Comparison of ENCODE assay signal across 8 mouse cellular contexts in the genomic region with DNA sequence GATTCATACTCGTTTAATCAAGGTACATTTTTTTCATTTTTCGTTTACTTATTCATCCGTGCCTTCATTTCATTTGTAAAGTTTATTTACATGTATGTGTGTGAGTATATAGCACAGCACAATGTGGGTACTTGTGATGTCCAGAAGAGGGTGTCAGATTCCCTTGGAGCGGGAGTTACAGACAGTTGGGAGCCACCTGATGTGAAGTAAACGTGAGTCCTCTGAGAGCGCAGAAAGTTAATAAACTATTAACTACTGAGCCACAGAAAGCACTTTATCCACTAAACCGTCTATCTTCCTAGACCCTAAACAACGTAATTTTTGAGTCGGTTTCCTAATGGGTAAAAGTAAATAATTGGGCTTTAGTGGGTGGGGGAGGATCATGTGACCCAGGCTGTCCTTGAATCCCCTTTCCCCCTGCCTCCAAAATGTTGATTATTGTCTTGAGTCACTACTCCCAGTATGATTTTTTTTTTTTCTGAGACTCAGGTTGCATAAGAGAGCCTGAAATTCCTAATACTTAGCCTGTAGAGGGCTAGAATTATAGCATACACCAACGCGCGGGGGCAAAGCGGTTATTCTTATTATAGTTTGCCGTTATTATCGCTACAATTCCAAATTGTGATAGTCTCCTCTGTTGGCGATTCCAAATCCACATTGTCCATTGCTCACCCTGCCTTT. TPM values are rescaled to one million over a fixed set of nuclear protein-coding genes. Genes with fewer than 3 reads are reported as not detected.
A peak's percentile ranks its signal among the peaks of the same experiment; 100 is the strongest.
DNase-seq lines count a peak whose midpoint lies in the region; ATAC-seq lines count a peak whose summit lies in the region.

No protein-coding gene starts in this region.

- H3K27me3 ChIP-seq in hindbrain, embryonic 15.5 days = no peaks in the 10 kb centered on the region
- H3K27me3 ChIP-seq in midbrain, embryonic 13.5 days = no peaks in the 10 kb centered on the region

- WGBS in hindbrain, embryonic 15.5 days = 23% methylated on average over 16 of the region's 16 CpGs
- WGBS in midbrain, embryonic 13.5 days = 27% methylated on average over 16 of the region's 16 CpGs

- H3K4me2 ChIP-seq in hindbrain, embryonic 15.5 days = peak overlapping the region; percentile 65
- peak overlapping the region; percentile 74 for H3K4me2 ChIP-seq in midbrain, embryonic 13.5 days (replicated peaks)

- peak overlapping the region; percentile 77 for H3K4me3 ChIP-seq in hindbrain, embryonic 15.5 days
- H3K4me3 ChIP-seq in midbrain, embryonic 13.5 days (replicated peaks) = peak overlapping the region; percentile 98

- no peaks in the 10 kb centered on the region for H3K9me3 ChIP-seq in hindbrain, embryonic 15.5 days
- no peaks in the 10 kb centered on the region for H3K9me3 ChIP-seq in midbrain, embryonic 13.5 days

- peaks cover 40% of the 10 kb centered on the region for H3K4me1 ChIP-seq in hindbrain, embryonic 15.5 days (replicated peaks)
- peaks cover 39% of the 10 kb centered on the region for H3K4me1 ChIP-seq in midbrain, embryonic 13.5 days (replicated peaks)

- peak overlapping the region; percentile 92 for H3K27ac ChIP-seq in hindbrain, embryonic 15.5 days (replicated peaks)
- peak overlapping the region; percentile 92 for H3K27ac ChIP-seq in midbrain, embryonic 13.5 days

- no peaks in the 10 kb centered on the region for H3K36me3 ChIP-seq in hindbrain, embryonic 15.5 days
- H3K36me3 ChIP-seq in midbrain, embryonic 13.5 days = no peaks in the 10 kb centered on the region

- H3K9ac ChIP-seq in hindbrain, embryonic 15.5 days = peak overlapping the region; percentile 92
- H3K9ac ChIP-seq in midbrain, embryonic 13.5 days (replicated peaks) = peak overlapping the region; percentile 98

- peak; percentile 51 for DNase-seq in kidney, adult 11 months
- no peak for DNase-seq in kidney, postnatal 10 days
- DNase-seq in frontal cortex, postnatal 14 days (ENCODE audit: low spot score in 2 of 2) = no peak
- DNase-seq in adrenal gland, postnatal 4 days (ENCODE audit: low spot score in 2 of 2) = no peak
- no peak for DNase-seq in thymus, postnatal 0 days (ENCODE audit: low spot score)

- ATAC-seq in activated CD4-positive, CD25-positive, alpha-beta regulatory T cell, adult 4 months = peak; percentile 25
- ATAC-seq in hindbrain, embryonic 15.5 days (ENCODE audit: low FRiP score, low read depth) = peak; percentile 67
- peak; percentile 44; the same call in 1 of the 2 replicates for ATAC-seq in midbrain, embryonic 13.5 days

RNA-seq across cellular contexts. Expression of a gene that starts 0.6 kb away (rescaled TPM):
- polyA plus RNA-seq in activated CD4-positive, CD25-positive, alpha-beta regulatory T cell, adult 4 months (2017; shearing (Covaris generic)) = 100 to 1,000 TPM; 315 to 368 TPM
- polyA plus RNA-seq in hindbrain, embryonic 15.5 days (2015; fragmentation: Nextera tagmentation; extraction: Ambion mirVana) = 894 and 915 TPM in 2 replicates
- polyA plus RNA-seq in midbrain, embryonic 13.5 days (2015; fragmentation: Nextera tagmentation; extraction: Ambion mirVana) = 809 and 819 TPM in 2 replicates
- total RNA-seq in adrenal gland, postnatal 4 days (2021) = 100 to 1,000 TPM; 381 to 426 TPM
- polyA plus RNA-seq in thymus, postnatal 0 days (2015; fragmentation: Nextera tagmentation; extraction: Ambion mirVana) = 862 and 907 TPM in 2 replicates

RNA-seq across cellular contexts. Expression of a gene that starts 16.7 kb away (rescaled TPM):
- not detected for polyA plus RNA-seq in activated CD4-positive, CD25-positive, alpha-beta regulatory T cell, adult 4 months (2017; shearing (Covaris generic))
- polyA plus RNA-seq in hindbrain, embryonic 15.5 days (2015; fragmentation: Nextera tagmentation; extraction: Ambion mirVana) = 17.7 and 18.0 TPM in 2 replicates
- 19.5 and 27.6 TPM in 2 replicates for polyA plus RNA-seq in midbrain, embryonic 13.5 days (2015; fragmentation: Nextera tagmentation; extraction: Ambion mirVana)
- total RNA-seq in adrenal gland, postnatal 4 days (2021) = 1 to 10 TPM; 6.2 to 6.9 TPM
- polyA plus RNA-seq in thymus, postnatal 0 days (2015; fragmentation: Nextera tagmentation; extraction: Ambion mirVana) = 0.60 and 0.85 TPM in 2 replicates

RNA-seq across cellular contexts. Expression of a gene that starts 16.8 kb away (rescaled TPM):
- 10 to 100 TPM; 21.7 to 33.7 TPM for polyA plus RNA-seq in activated CD4-positive, CD25-positive, alpha-beta regulatory T cell, adult 4 months (2017; shearing (Covaris generic))
- 25.0 TPM in 2 replicates for polyA plus RNA-seq in hindbrain, embryonic 15.5 days (2015; fragmentation: Nextera tagmentation; extraction: Ambion mirVana)
- 23.2 and 24.2 TPM in 2 replicates for polyA plus RNA-seq in midbrain, embryonic 13.5 days (2015; fragmentation: Nextera tagmentation; extraction: Ambion mirVana)
- total RNA-seq in adrenal gland, postnatal 4 days (2021) = 10 to 100 TPM; 23.5 to 27.3 TPM
- polyA plus RNA-seq in thymus, postnatal 0 days (2015; fragmentation: Nextera tagmentation; extraction: Ambion mirVana) = 15.5 and 17.7 TPM in 2 replicates

RNA-seq across cellular contexts. Expression of a gene that starts 32.0 kb away (rescaled TPM):
- 10 to 100 TPM in 1 of 2 experiments, 1 to 10 TPM in 1; 7.8 to 14.8 TPM for polyA plus RNA-seq in activated CD4-positive, CD25-positive, alpha-beta regulatory T cell, adult 4 months (2017; shearing (Covaris generic))
- polyA plus RNA-seq in hindbrain, embryonic 15.5 days (2015; fragmentation: Nextera tagmentation; extraction: Ambion mirVana) = 74.7 and 75.9 TPM in 2 replicates
- polyA plus RNA-seq in midbrain, embryonic 13.5 days (2015; fragmentation: Nextera tagmentation; extraction: Ambion mirVana) = 72.2 and 79.2 TPM in 2 replicates
- total RNA-seq in adrenal gland, postnatal 4 days (2021) = 10 to 100 TPM; 50.7 to 55.7 TPM
- 20.9 and 21.6 TPM in 2 replicates for polyA plus RNA-seq in thymus, postnatal 0 days (2015; fragmentation: Nextera tagmentation; extraction: Ambion mirVana)

RNA-seq across cellular contexts. Expression of a gene that starts 40.2 kb away (rescaled TPM):
- 10 to 100 TPM; 68.7 to 92.7 TPM for polyA plus RNA-seq in activated CD4-positive, CD25-positive, alpha-beta regulatory T cell, adult 4 months (2017; shearing (Covaris generic))
- 48.6 and 48.9 TPM in 2 replicates for polyA plus RNA-seq in hindbrain, embryonic 15.5 days (2015; fragmentation: Nextera tagmentation; extraction: Ambion mirVana)
- 54.2 and 57.5 TPM in 2 replicates for polyA plus RNA-seq in midbrain, embryonic 13.5 days (2015; fragmentation: Nextera tagmentation; extraction: Ambion mirVana)
- total RNA-seq in adrenal gland, postnatal 4 days (2021) = 10 to 100 TPM; 63.4 to 72.2 TPM
- polyA plus RNA-seq in thymus, postnatal 0 days (2015; fragmentation: Nextera tagmentation; extraction: Ambion mirVana) = 58.4 and 65.2 TPM in 2 replicates

Comparison
In these comparisons a context has a peak if more than half of its experiments do, and no peak if none do; other contexts are left out.
1. RNA of a gene that starts 16.7 kb away (polyA plus RNA-seq): 19.5 to 27.6 TPM in midbrain, embryonic 13.5 days and 17.7 to 18.0 TPM in hindbrain, embryonic 15.5 days; 0.60 to 0.85 TPM in thymus, postnatal 0 days and not detected in activated CD4-positive, CD25-positive, alpha-beta regulatory T cell, adult 4 months; every median in the first group is over 10 times any median in the second.
2. Peak in every context shown above with its lines, with median percentiles within 50 percentile points of each other: ATAC-seq.